Mouse (Mus musculus): ENCODE results near the gene Leo1. TPM values are rescaled to one million over a fixed set of nuclear protein-coding genes. Genes with fewer than 3 reads are reported as not detected.

Gene Leo1
- polyA plus RNA-seq, 1 experiment from 2014 or later = 23.6 TPM

- Histone ChIP-seq H3K4me1 (ENCODE audit: control insufficient read depth in 2 of 2, insufficient read depth in 2 of 2, low read length in 2 of 2) (peaks cover 20 to 64% of the 10 kb centered on the region in 2 experiments), H3K27ac (replicated peaks in 1 of 2; ENCODE audit: control insufficient read depth in 1 of 2, insufficient read depth in 1 of 2, low read depth in 2 of 2, low read length in 2 of 2) (0 out of 4 replicates have a peak overlapping the region, but pooled peaks of 1 of the 2 experiments have one; percentile 3), H3K4me3 (ENCODE audit: control insufficient read depth in 1 of 2, insufficient read depth in 1 of 2, low read depth in 1 of 2, low read length in 2 of 2) (no peak overlapping the region), H3K27me3 (ENCODE audit: control insufficient read depth, insufficient read depth, low read length) (no peaks in the 10 kb centered on the region), H3K9me3 (ENCODE audit: control insufficient read depth, low read length) (no peaks in the 10 kb centered on the region), H3K9ac (ENCODE audit: low read length) (0 out of 2 replicates have a peak overlapping the region, but pooled peaks have one; percentile 21), H3K4me2 (ENCODE audit: low read length) (no peak overlapping the region), H3K36me3 (ENCODE audit: control insufficient read depth, insufficient read depth, low read length) (no peaks in the 10 kb centered on the region)
- WGBS = 61% methylated on average over 2 of the region's 2 CpGs
- ATAC-seq (ENCODE audit: insufficient number of reproducible peaks, insufficient read depth, low FRiP score, low read depth) = no peak
Measured at GRCm38 (mm10) chr9:75406121-75406520, 35.2 kb upstream of the Leo1 start.

DNA sequence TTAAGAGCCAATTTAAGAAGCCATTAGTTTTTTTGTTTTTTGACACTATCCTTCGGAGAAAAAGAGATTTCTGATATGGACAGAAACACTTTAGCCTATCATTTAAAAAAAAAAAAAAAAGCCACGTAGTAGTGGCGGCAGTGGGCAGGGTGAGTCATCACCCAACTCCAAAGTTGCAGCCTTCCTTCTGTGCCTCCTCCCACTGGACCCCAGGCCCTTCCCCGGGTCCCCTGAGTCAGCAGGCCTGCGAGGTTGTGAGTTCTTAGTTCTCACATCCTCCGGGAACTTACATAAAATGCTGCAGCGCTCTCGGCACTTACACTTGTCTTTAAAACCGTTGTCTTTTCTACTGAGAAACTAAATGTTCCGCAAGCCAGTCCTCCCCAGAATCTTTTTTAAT lies 33.5 kb upstream of the Leo1 start:
- H3K9ac ChIP-seq (ENCODE audit: low read length) = peak overlapping the region; percentile 46; the same call in 1 of the 2 replicates
- peaks cover 11 to 54% of the 10 kb centered on the region in 2 experiments for H3K4me1 ChIP-seq (ENCODE audit: control insufficient read depth in 2 of 2, insufficient read depth in 2 of 2, low read length in 2 of 2)
- H3K27me3 ChIP-seq (ENCODE audit: control insufficient read depth, insufficient read depth, low read length) = no peaks in the 10 kb centered on the region

GRCm38 (mm10) chr9:75408204-75408826 lies 33.0 kb upstream of the Leo1 start:
- no peaks in the 10 kb centered on the region for H3K27me3 ChIP-seq (ENCODE audit: control insufficient read depth, insufficient read depth, low read length)
- H3K36me3 ChIP-seq (ENCODE audit: control insufficient read depth, insufficient read depth, low read length) = no peaks in the 10 kb centered on the region
- WGBS = 4% methylated on average over 11 of the region's 11 CpGs
- H3K4me3 ChIP-seq (ENCODE audit: control insufficient read depth in 1 of 2, insufficient read depth in 1 of 2, low read depth in 1 of 2, low read length in 2 of 2) = peak overlapping the region; percentile 83 to 88
- H3K4me2 ChIP-seq (ENCODE audit: low read length) = peak overlapping the region; percentile 96
- peak overlapping the region; percentile 9 to 99; a peak in 3 of 4 replicates for H3K27ac ChIP-seq (replicated peaks in 1 of 2; ENCODE audit: control insufficient read depth in 1 of 2, insufficient read depth in 1 of 2, low read depth in 2 of 2, low read length in 2 of 2)
- H3K9ac ChIP-seq (ENCODE audit: low read length) = peak overlapping the region; percentile 96
- H3K4me1 ChIP-seq (ENCODE audit: control insufficient read depth in 2 of 2, insufficient read depth in 2 of 2, low read length in 2 of 2) = peaks cover 8 to 51% of the 10 kb centered on the region in 2 experiments
- H3K9me3 ChIP-seq (ENCODE audit: control insufficient read depth, low read length) = no peaks in the 10 kb centered on the region
- no peak for ATAC-seq (ENCODE audit: insufficient number of reproducible peaks, insufficient read depth, low FRiP score, low read depth)

More for the DNA sequence above, 33.5 kb upstream of the Leo1 start:
- 9% methylated on average over 10 of the region's 10 CpGs for WGBS
- H3K36me3 ChIP-seq (ENCODE audit: control insufficient read depth, insufficient read depth, low read length) = no peaks in the 10 kb centered on the region
- H3K27ac ChIP-seq (replicated peaks in 1 of 2; ENCODE audit: control insufficient read depth in 1 of 2, insufficient read depth in 1 of 2, low read depth in 2 of 2, low read length in 2 of 2) = 0 out of 4 replicates have a peak overlapping the region, but pooled peaks have one; percentile 9 to 55
- no peak for ATAC-seq (ENCODE audit: insufficient number of reproducible peaks, insufficient read depth, low FRiP score, low read depth)
- peak overlapping the region; percentile 21 to 88; a peak in 3 of 4 replicates for H3K4me3 ChIP-seq (ENCODE audit: control insufficient read depth in 1 of 2, insufficient read depth in 1 of 2, low read depth in 1 of 2, low read length in 2 of 2)
- H3K4me2 ChIP-seq (ENCODE audit: low read length) = peak overlapping the region; percentile 96
- no peaks in the 10 kb centered on the region for H3K9me3 ChIP-seq (ENCODE audit: control insufficient read depth, low read length)

DNA sequence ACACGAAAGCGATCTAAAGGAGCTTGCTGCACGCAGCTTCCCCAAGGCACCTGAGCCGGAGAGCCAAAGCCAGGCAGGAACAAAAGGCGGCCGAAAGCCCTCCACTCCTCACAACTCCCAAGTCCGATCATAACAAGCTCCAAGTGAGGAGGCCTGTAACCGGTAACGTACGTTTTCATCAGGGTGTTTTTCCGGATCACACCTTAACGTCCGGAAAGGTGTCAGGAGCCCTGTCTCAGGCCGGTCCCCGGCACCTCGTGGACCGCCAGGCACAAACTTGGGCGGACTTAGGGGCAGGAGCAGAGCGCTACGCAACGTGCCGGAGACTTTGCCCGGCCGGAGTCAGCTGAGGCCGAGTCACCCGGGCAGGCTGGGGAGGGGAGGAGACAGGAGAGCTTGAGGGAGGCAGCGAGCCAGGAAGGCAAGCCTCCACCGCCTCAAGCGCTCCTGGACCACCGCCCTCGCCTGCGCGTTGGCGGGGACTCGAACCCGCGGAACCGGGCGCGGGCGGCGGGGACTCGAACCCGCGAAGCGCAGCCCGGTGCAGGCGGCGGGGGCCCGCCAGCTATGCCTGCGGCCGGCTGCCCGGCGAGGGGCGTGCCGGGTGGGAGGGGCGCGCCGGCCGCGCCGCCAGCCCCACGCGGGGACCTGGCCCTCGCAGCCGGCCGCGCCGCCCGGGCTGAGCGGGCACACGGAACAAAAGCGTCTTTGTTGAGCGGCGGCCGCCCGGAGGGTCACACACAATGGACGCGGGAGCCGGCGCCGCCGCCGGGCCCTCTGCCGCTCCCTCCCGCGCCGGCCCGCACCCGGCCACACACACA lies 32.1 kb upstream of the Leo1 start:
- Histone ChIP-seq H3K4me2 (ENCODE audit: low read length) (peak overlapping the region; percentile 96), H3K27me3 (ENCODE audit: control insufficient read depth, insufficient read depth, low read length) (no peaks in the 10 kb centered on the region), H3K36me3 (ENCODE audit: control insufficient read depth, insufficient read depth, low read length) (no peaks in the 10 kb centered on the region), H3K9me3 (ENCODE audit: control insufficient read depth, low read length) (no peaks in the 10 kb centered on the region), H3K4me1 (ENCODE audit: control insufficient read depth in 2 of 2, insufficient read depth in 2 of 2, low read length in 2 of 2) (peaks cover 11 to 45% of the 10 kb centered on the region in 2 experiments), H3K9ac (ENCODE audit: low read length) (peak overlapping the region; percentile 96), H3K4me3 (ENCODE audit: control insufficient read depth in 1 of 2, insufficient read depth in 1 of 2, low read depth in 1 of 2, low read length in 2 of 2) (peak overlapping the region; percentile 83 to 88), H3K27ac (replicated peaks in 1 of 2; ENCODE audit: control insufficient read depth in 1 of 2, insufficient read depth in 1 of 2, low read depth in 2 of 2, low read length in 2 of 2) (peak overlapping the region; percentile 96 to 99)
- WGBS = under 1% methylated on average over 90 of the region's 90 CpGs
- ATAC-seq (ENCODE audit: insufficient number of reproducible peaks, insufficient read depth, low FRiP score, low read depth) = peak; percentile 77

- peak within 1 kb of the TSS; percentile 96 for H3K9ac ChIP-seq (ENCODE audit: low read length)
- ATAC-seq (ENCODE audit: insufficient number of reproducible peaks, insufficient read depth, low FRiP score, low read depth) = peak; percentile 90
- peaks cover 11 to 38% of the 10 kb centered on the region in 2 experiments for H3K4me1 ChIP-seq (ENCODE audit: control insufficient read depth in 2 of 2, insufficient read depth in 2 of 2, low read length in 2 of 2)
- peak within 1 kb of the TSS; percentile 96 to 99 for H3K27ac ChIP-seq (replicated peaks in 1 of 2; ENCODE audit: control insufficient read depth in 1 of 2, insufficient read depth in 1 of 2, low read depth in 2 of 2, low read length in 2 of 2)
- H3K27me3 ChIP-seq (ENCODE audit: control insufficient read depth, insufficient read depth, low read length) = no peaks in the 10 kb centered on the region
- peak within 1 kb of the TSS; percentile 83 to 88 for H3K4me3 ChIP-seq (ENCODE audit: control insufficient read depth in 1 of 2, insufficient read depth in 1 of 2, low read depth in 1 of 2, low read length in 2 of 2)
- WGBS = under 1% methylated on average over 58 of the region's 58 CpGs
- no peaks in the 10 kb centered on the region for H3K9me3 ChIP-seq (ENCODE audit: control insufficient read depth, low read length)
- peak within 1 kb of the TSS; percentile 96 for H3K4me2 ChIP-seq (ENCODE audit: low read length)
- H3K36me3 ChIP-seq (ENCODE audit: control insufficient read depth, insufficient read depth, low read length) = no peaks in the 10 kb centered on the region
Measured at GRCm38 (mm10) chr9:75409852-75410378, 31.4 kb upstream of the Leo1 start, which contains the start of gene Mapk6. Gene Mapk6 (minus strand): TSS chr9:75410005.

- peak overlapping the region; percentile 96 for H3K4me2 ChIP-seq (ENCODE audit: low read length)
- peaks cover 11 to 30% of the 10 kb centered on the region in 2 experiments for H3K4me1 ChIP-seq (ENCODE audit: control insufficient read depth in 2 of 2, insufficient read depth in 2 of 2, low read length in 2 of 2)
- no peak for ATAC-seq (ENCODE audit: insufficient number of reproducible peaks, insufficient read depth, low FRiP score, low read depth)
Measured at GRCm38 (mm10) chr9:75410868-75411487, 30.3 kb upstream of the Leo1 start.

GRCm38 (mm10) chr9:75411584-75411983 lies 29.7 kb upstream of the Leo1 start:
- H3K27ac ChIP-seq (replicated peaks in 1 of 2; ENCODE audit: control insufficient read depth in 1 of 2, insufficient read depth in 1 of 2, low read depth in 2 of 2, low read length in 2 of 2) = no peak overlapping the region
- WGBS = 65% methylated on average over 9 of the region's 9 CpGs

More at GRCm38 (mm10) chr9:75410868-75411487, 30.3 kb upstream of the Leo1 start:
- no peaks in the 10 kb centered on the region for H3K36me3 ChIP-seq (ENCODE audit: control insufficient read depth, insufficient read depth, low read length)
- no peaks in the 10 kb centered on the region for H3K9me3 ChIP-seq (ENCODE audit: control insufficient read depth, low read length)
- peak overlapping the region in 1 of 2 experiments; percentile 99; a peak in 1 of 4 replicates for H3K27ac ChIP-seq (replicated peaks in 1 of 2; ENCODE audit: control insufficient read depth in 1 of 2, insufficient read depth in 1 of 2, low read depth in 2 of 2, low read length in 2 of 2)
- H3K27me3 ChIP-seq (ENCODE audit: control insufficient read depth, insufficient read depth, low read length) = no peaks in the 10 kb centered on the region
- no peak overlapping the region for H3K4me3 ChIP-seq (ENCODE audit: control insufficient read depth in 1 of 2, insufficient read depth in 1 of 2, low read depth in 1 of 2, low read length in 2 of 2)
- WGBS = 77% methylated on average over 6 of the region's 6 CpGs
- peak overlapping the region; percentile 96 for H3K9ac ChIP-seq (ENCODE audit: low read length)

More at GRCm38 (mm10) chr9:75411584-75411983, 29.7 kb upstream of the Leo1 start:
- no peaks in the 10 kb centered on the region for H3K36me3 ChIP-seq (ENCODE audit: control insufficient read depth, insufficient read depth, low read length)
- no peak for ATAC-seq (ENCODE audit: insufficient number of reproducible peaks, insufficient read depth, low FRiP score, low read depth)
- H3K4me1 ChIP-seq (ENCODE audit: control insufficient read depth in 2 of 2, insufficient read depth in 2 of 2, low read length in 2 of 2) = peaks cover 9 to 24% of the 10 kb centered on the region in 2 experiments
- H3K4me3 ChIP-seq (ENCODE audit: control insufficient read depth in 1 of 2, insufficient read depth in 1 of 2, low read depth in 1 of 2, low read length in 2 of 2) = no peak overlapping the region
- H3K4me2 ChIP-seq (ENCODE audit: low read length) = no peak overlapping the region
- no peaks in the 10 kb centered on the region for H3K9me3 ChIP-seq (ENCODE audit: control insufficient read depth, low read length)
- no peaks in the 10 kb centered on the region for H3K27me3 ChIP-seq (ENCODE audit: control insufficient read depth, insufficient read depth, low read length)
- no peak overlapping the region for H3K9ac ChIP-seq (ENCODE audit: low read length)

All from heart, embryonic 14.5 days (tissue).